Mouse (Mus musculus): ENCODE data around the gene Hs1bp3.

The Hs1bp3 gene

GRCm38 (mm10) chr12:8305258-8305657, 8.0 kb upstream of the Hs1bp3 start:
- DNase-seq, result no peak

GRCm38 (mm10) chr12:8306432-8306831, 6.8 kb upstream of the Hs1bp3 start:
- peak; percentile 16 to 25 for DNase-seq

GRCm38 (mm10) chr12:8306910-8307309, 6.3 kb upstream of the Hs1bp3 start:
- no peak for DNase-seq

- no peak for DNase-seq
Measured at GRCm38 (mm10) chr12:8310992-8311391, 2.2 kb upstream of the Hs1bp3 start.

GRCm38 (mm10) chr12:8312266-8312665, 966 bp upstream of the Hs1bp3 start:
- no peak for DNase-seq

- peak in 1 of 2 experiments; percentile 17 for DNase-seq
Measured at GRCm38 (mm10) chr12:8313773-8314172, 541 bp downstream of the Hs1bp3 start.

GRCm38 (mm10) chr12:8316541-8316940, 3.3 kb downstream of the Hs1bp3 start:
- no peak for DNase-seq

GRCm38 (mm10) chr12:8320084-8320713, 7.0 kb downstream of the Hs1bp3 start:
- DNase-seq, result peak; percentile 28 to 29

- DNase-seq, result no peak
Measured at GRCm38 (mm10) chr12:8321506-8321905, 8.3 kb downstream of the Hs1bp3 start.

- DNase-seq, result no peak
Measured at GRCm38 (mm10) chr12:8324086-8324485, 10.9 kb downstream of the Hs1bp3 start.

GRCm38 (mm10) chr12:8325245-8325942, 12.2 kb downstream of the Hs1bp3 start:
- DNase-seq, result no peak

GRCm38 (mm10) chr12:8325943-8326522, 12.8 kb downstream of the Hs1bp3 start:
- DNase-seq, result no peak

GRCm38 (mm10) chr12:8326825-8327674, 13.8 kb downstream of the Hs1bp3 start:
- peak; percentile 67 to 69 for DNase-seq

- DNase-seq, result no peak
Measured at GRCm38 (mm10) chr12:8327675-8328053, 14.4 kb downstream of the Hs1bp3 start.

GRCm38 (mm10) chr12:8329236-8329635, 16.0 kb downstream of the Hs1bp3 start:
- DNase-seq, result no peak

- no peak for DNase-seq
Measured at GRCm38 (mm10) chr12:8331489-8332173, 18.4 kb downstream of the Hs1bp3 start.

GRCm38 (mm10) chr12:8332174-8332542, 18.9 kb downstream of the Hs1bp3 start:
- no peak for DNase-seq

- no peak for DNase-seq
Measured at GRCm38 (mm10) chr12:8333617-8334016, 20.4 kb downstream of the Hs1bp3 start.

GRCm38 (mm10) chr12:8334261-8334660, 21.0 kb downstream of the Hs1bp3 start:
- no peak for DNase-seq

- DNase-seq, result no peak
Measured at GRCm38 (mm10) chr12:8335503-8335902, 22.3 kb downstream of the Hs1bp3 start.

GRCm38 (mm10) chr12:8336601-8337285, 23.5 kb downstream of the Hs1bp3 start:
- no peak for DNase-seq

Measured in thymus, adult 18-20 months (tissue).